Mouse (Mus musculus) heart, embryonic 16.5 days (tissue): ENCODE data around the gene Sncb. TPM values are rescaled to one million over a fixed set of nuclear protein-coding genes. Genes with fewer than 3 reads are reported as not detected.

Experiments
- ATAC-seq: fragments of 200-750 bp; cut with Nextera tagmentation; replicated peaks from 2 replicates; pipeline ENCODE4 v1.8.0; 2017; ENCODE audit warnings: moderate number of reproducible peaks; ENCODE audit not compliant: insufficient read depth, low FRiP score; ENCODE audit errors: extremely low read depth
- H3K27ac ChIP-seq: fragments of 300-500 bp; sonication (generic); 2 replicates; pipeline ENCODE4 v1.5.1; 2014; ENCODE audit warnings: mild to moderate bottlenecking, low read length, control low read depth, moderate library complexity
- H3K27me3 ChIP-seq: fragments of 300-500 bp; sonication (generic); 2 replicates; pipeline ENCODE4 v1.6.1; 2014; ENCODE audit warnings: low read length, mixed read lengths; ENCODE audit not compliant: control insufficient read depth, insufficient read depth
- H3K36me3 ChIP-seq: fragments of 300-500 bp; sonication (generic); 2 replicates; pipeline ENCODE4 v1.6.1; 2014; ENCODE audit not compliant: control insufficient read depth, insufficient read depth
- H3K4me1 ChIP-seq: fragments of 300-500 bp; sonication (generic); 2 replicates; pipeline ENCODE4 v1.6.1; 2014; ENCODE audit warnings: low read length, mixed read lengths; ENCODE audit not compliant: control insufficient read depth, insufficient read depth
- H3K4me2 ChIP-seq: fragments of 300-500 bp; sonication (generic); 2 replicates; pipeline ENCODE4 v1.6.1; 2014; ENCODE audit warnings: low read depth, mild to moderate bottlenecking, control low read depth, low read length
- H3K4me3 ChIP-seq: fragments of 300-500 bp; sonication (generic); 2 replicates; pipeline ENCODE4 v1.5.1; 2014; ENCODE audit warnings: mild to moderate bottlenecking, control low read depth, low read length
- H3K9ac ChIP-seq: fragments of 300-500 bp; sonication (generic); 2 replicates; pipeline ENCODE4 v1.6.1; 2014; ENCODE audit warnings: low read length, control low read depth
- H3K9me3 ChIP-seq: fragments of 300-500 bp; sonication (generic); replicated peaks from 2 replicates; pipeline ENCODE4 v1.6.1; 2016; ENCODE audit warnings: low read length; ENCODE audit not compliant: control insufficient read depth
- WGBS: fragments of 180-500 bp; shearing (Covaris S2); extraction: QIAGEN DNeasy Blood & Tissue Kit; methylation state at CpG from one replicate; pipeline ENCODE4 v1.1.7; 2014; 5-methylcytosine and 5-hydroxymethylcytosine counted together
- polyA plus RNA-seq: library from polyadenylated mRNA; unstranded; fragments of >200 nt; fragmentation: Nextera tagmentation; extraction: Ambion mirVana; gene quantifications from 2 replicates; pipeline ENCODE4 v1.2.1, GENCODE M21; 2015

Sncb gene
- polyA plus RNA-seq, 1 experiment from 2014 or later = not detected

GRCm38 (mm10) chr13:54746110-54746509 lies 20.3 kb downstream of the Sncb start:
- no peaks in the 10 kb centered on the region for H3K36me3 ChIP-seq
- no peak overlapping the region for H3K27ac ChIP-seq
- no peak overlapping the region for H3K4me3 ChIP-seq
- H3K4me1 ChIP-seq = peaks cover 5% of the 10 kb centered on the region
- peaks cover 52% of the 10 kb centered on the region for H3K27me3 ChIP-seq
- H3K4me2 ChIP-seq = no peak overlapping the region
- ATAC-seq = no peak
- no peak overlapping the region for H3K9ac ChIP-seq
- no peaks in the 10 kb centered on the region for H3K9me3 ChIP-seq
- WGBS = 21% methylated on average over 6 of the region's 6 CpGs

- H3K27ac ChIP-seq = no peak overlapping the region
- H3K27me3 ChIP-seq = peaks cover 60% of the 10 kb centered on the region
- H3K9ac ChIP-seq = no peak overlapping the region
Measured at GRCm38 (mm10) chr13:54738213-54738601, 28.2 kb downstream of the Sncb start.

GRCm38 (mm10) chr13:54737488-54738212 lies 28.7 kb downstream of the Sncb start:
- Histone ChIP-seq H3K9me3 (no peaks in the 10 kb centered on the region), H3K9ac (no peak overlapping the region), H3K27me3 (peaks cover 60% of the 10 kb centered on the region), H3K27ac (no peak overlapping the region), H3K4me1 (0 out of 2 replicates have a peak, but pooled peaks cover 4% of the 10 kb centered on the region), H3K36me3 (no peaks in the 10 kb centered on the region), H3K4me3 (peak overlapping the region; percentile 46), H3K4me2 (peak overlapping the region; percentile 67)
- no peak; the same call in 1 of the 2 replicates for ATAC-seq
- WGBS = under 1% methylated on average over 87 of the region's 87 CpGs

More at GRCm38 (mm10) chr13:54738213-54738601, 28.2 kb downstream of the Sncb start:
- Histone ChIP-seq H3K36me3 (no peaks in the 10 kb centered on the region), H3K9me3 (no peaks in the 10 kb centered on the region), H3K4me3 (peak overlapping the region; percentile 46), H3K4me2 (peak overlapping the region; percentile 67), H3K4me1 (0 out of 2 replicates have a peak, but pooled peaks cover 4% of the 10 kb centered on the region)
- ATAC-seq = no peak
- WGBS = 4% methylated on average over 34 of the region's 34 CpGs

- Histone ChIP-seq H3K36me3 (no peaks in the 10 kb centered on the region), H3K4me1 (0 out of 2 replicates have a peak, but pooled peaks cover 4% of the 10 kb centered on the region), H3K4me3 (peak overlapping the region; percentile 46), H3K9me3 (no peaks in the 10 kb centered on the region), H3K9ac (no peak overlapping the region), H3K4me2 (no peak overlapping the region), H3K27me3 (peaks cover 60% of the 10 kb centered on the region), H3K27ac (no peak overlapping the region)
- no peak for ATAC-seq
- 29% methylated on average over 3 of the region's 3 CpGs for WGBS
Measured at GRCm38 (mm10) chr13:54736931-54737330, 29.5 kb downstream of the Sncb start.

- Histone ChIP-seq H3K9me3 (peaks cover 3% of the 10 kb centered on the region), H3K36me3 (no peaks in the 10 kb centered on the region), H3K4me3 (no peak overlapping the region), H3K9ac (no peak overlapping the region), H3K4me2 (no peak overlapping the region), H3K27ac (no peak overlapping the region), H3K27me3 (no peaks in the 10 kb centered on the region; the same call in 1 of the 2 replicates), H3K4me1 (no peaks in the 10 kb centered on the region)
- no peak for ATAC-seq
- WGBS = 42% methylated on average over 11 of the region's 11 CpGs
Measured at GRCm38 (mm10) chr13:54726131-54726530, 40.3 kb downstream of the Sncb start.

- no peak overlapping the region for H3K9ac ChIP-seq
- H3K4me3 ChIP-seq = no peak overlapping the region
- 82% methylated on average over 3 of the region's 3 CpGs for WGBS
- H3K27ac ChIP-seq = no peak overlapping the region
- no peaks in the 10 kb centered on the region for H3K36me3 ChIP-seq
- H3K9me3 ChIP-seq = peaks cover 3% of the 10 kb centered on the region
- ATAC-seq = no peak
- H3K27me3 ChIP-seq = peaks cover 2% of the 10 kb centered on the region; the same call in 1 of the 2 replicates
- H3K4me2 ChIP-seq = no peak overlapping the region
- no peaks in the 10 kb centered on the region for H3K4me1 ChIP-seq
Measured at GRCm38 (mm10) chr13:54723143-54723542, 43.3 kb downstream of the Sncb start.

- WGBS = 3% methylated on average over 5 of the region's 5 CpGs
- H3K4me2 ChIP-seq = no peak overlapping the region
- 0 out of 2 replicates have a peak, but pooled peaks cover 2% of the 10 kb centered on the region for H3K27me3 ChIP-seq
- H3K36me3 ChIP-seq = no peaks in the 10 kb centered on the region
- H3K4me3 ChIP-seq = no peak overlapping the region
- no peak overlapping the region for H3K27ac ChIP-seq
- H3K9me3 ChIP-seq = no peaks in the 10 kb centered on the region
- H3K9ac ChIP-seq = no peak overlapping the region
- ATAC-seq = no peak
- H3K4me1 ChIP-seq = no peaks in the 10 kb centered on the region
Measured at GRCm38 (mm10) chr13:54716916-54717315, 49.5 kb downstream of the Sncb start.

GRCm38 (mm10) chr13:54714996-54715395 lies 51.4 kb downstream of the Sncb start:
- 0 out of 2 replicates have a peak, but pooled peaks cover 2% of the 10 kb centered on the region for H3K27me3 ChIP-seq
- no peak overlapping the region for H3K4me2 ChIP-seq
- no peak overlapping the region for H3K27ac ChIP-seq
- H3K9ac ChIP-seq = no peak overlapping the region
- no peaks in the 10 kb centered on the region for H3K36me3 ChIP-seq
- H3K4me3 ChIP-seq = no peak overlapping the region
- ATAC-seq = no peak
- no peaks in the 10 kb centered on the region for H3K4me1 ChIP-seq
- whole genome bisulfite sequencing = 71% methylated on average over 10 of the region's 10 CpGs
- H3K9me3 ChIP-seq = no peaks in the 10 kb centered on the region

GRCm38 (mm10) chr13:54714393-54714792 lies 52.0 kb downstream of the Sncb start:
- 0 out of 2 replicates have a peak, but pooled peaks cover 2% of the 10 kb centered on the region for H3K27me3 ChIP-seq
- no peak overlapping the region for H3K27ac ChIP-seq
- no peaks in the 10 kb centered on the region for H3K9me3 ChIP-seq
- no peak overlapping the region for H3K4me2 ChIP-seq
- 32% methylated on average over 4 of the region's 4 CpGs for WGBS
- H3K9ac ChIP-seq = no peak overlapping the region
- H3K36me3 ChIP-seq = no peaks in the 10 kb centered on the region
- no peak overlapping the region for H3K4me3 ChIP-seq
- H3K4me1 ChIP-seq = no peaks in the 10 kb centered on the region
- no peak for ATAC-seq
